Mouse (Mus musculus): ENCODE results near the gene Zfp451. TPM values are rescaled to one million over a fixed set of nuclear protein-coding genes. Genes with fewer than 3 reads are reported as not detected.

Gene Zfp451
- polyA plus RNA-seq, 1 experiment from 2014 or later: 25.5 TPM

DNA sequence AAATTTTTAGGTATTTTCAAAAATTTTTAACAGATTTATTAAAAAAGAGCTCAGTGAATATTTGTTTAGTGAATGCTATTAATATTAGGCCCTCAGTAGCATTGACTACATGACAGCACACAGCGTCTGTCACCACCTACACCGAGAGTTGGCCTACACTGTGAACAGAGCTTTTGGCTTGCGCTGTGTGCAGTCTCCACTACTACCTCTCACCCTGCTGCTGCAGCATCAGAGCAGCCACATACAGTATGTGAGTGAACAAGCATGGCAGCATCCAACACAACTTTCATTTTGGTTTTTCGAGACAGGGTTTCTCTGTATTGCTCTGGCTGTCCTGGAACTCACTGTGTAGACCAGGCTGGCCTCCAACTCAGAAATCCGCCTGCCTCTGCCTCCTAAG is 29.8 kb downstream of the Zfp451 start:
- CTCF ChIA-PET: interaction anchor here (1.2 kb wide), 1 partner anchor 23 kb away, joined by 4 read pairs; no protein-coding TSS in a partner anchor
- TF ChIP-seq CTCF (IDR thresholded peaks at IDR 0.05): no peak
- no peaks in the 10 kb centered on the region for H3K27me3 ChIP-seq
- ATAC-seq: no peak
- in situ Hi-C loops (cut with MboI; ENCODE audit: low pct_unique_long_range_greater_than_20kb): no loop called here
- DNase-seq (ENCODE audit: low read depth, low spot score): no peak
- POLR2A ChIA-PET: no interaction called here

DNA sequence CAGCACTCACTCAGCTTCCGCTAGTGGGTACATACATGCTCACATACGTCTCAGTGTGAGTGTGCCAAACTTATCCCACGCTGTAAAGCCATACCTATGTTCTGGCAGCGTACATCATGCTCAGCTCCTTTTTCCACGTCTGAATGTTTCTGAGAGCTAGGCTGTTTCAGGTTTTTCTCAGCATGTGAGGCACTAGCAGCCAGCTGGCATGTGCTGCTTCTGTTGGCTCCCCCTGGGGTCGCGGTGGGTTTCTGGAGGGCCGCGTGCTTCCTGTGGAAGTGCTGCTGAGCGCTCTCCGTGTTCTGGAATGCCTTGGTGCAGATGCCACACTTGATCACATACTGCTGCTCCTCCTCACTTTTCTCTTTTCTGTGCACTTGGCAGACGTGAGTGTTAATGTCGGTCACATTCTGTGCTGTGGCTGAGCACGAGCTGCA is 38.2 kb downstream of the Zfp451 start:
- TF ChIP-seq CTCF (IDR thresholded peaks at IDR 0.05): no peak
- CTCF ChIA-PET: interaction anchor here (1.6 kb wide), 1 partner anchor 113 kb away, joined by 3 read pairs; no protein-coding TSS in a partner anchor
- DNase-seq (ENCODE audit: low read depth, low spot score): no peak
- no peaks in the 10 kb centered on the region for H3K27me3 ChIP-seq
- ATAC-seq: no peak
- in situ Hi-C loops (cut with MboI; ENCODE audit: low pct_unique_long_range_greater_than_20kb): no loop called here
- POLR2A ChIA-PET: no interaction called here

DNA sequence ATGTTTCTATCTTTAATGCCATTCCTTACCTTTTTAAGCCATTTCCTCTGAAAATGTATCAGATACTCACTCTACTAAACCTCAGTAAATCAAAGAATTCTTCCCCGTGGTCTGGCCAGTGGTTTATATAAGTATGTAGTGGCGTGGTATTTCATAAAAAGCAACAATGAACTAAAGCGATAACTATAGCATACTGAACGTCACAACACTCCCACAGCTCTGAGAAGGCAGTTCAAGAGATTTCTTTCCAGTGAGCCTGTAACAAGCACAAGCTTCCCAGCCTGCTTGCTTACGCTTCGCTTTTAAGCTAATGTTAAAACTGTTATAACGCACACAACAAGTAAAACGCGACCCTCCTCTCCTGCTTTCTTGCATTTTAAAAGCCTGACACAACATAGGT is 42.3 kb downstream of the Zfp451 start:
- ATAC-seq: no peak
- in situ Hi-C loops (cut with MboI; ENCODE audit: low pct_unique_long_range_greater_than_20kb): loop anchor here (25.0 kb wide), 1 partner anchor 1065 kb away; the partner anchor contains the start of genes Fam168b and Plekhb2
- H3K27me3 ChIP-seq: no peaks in the 10 kb centered on the region
- CTCF ChIA-PET: no interaction called here
- POLR2A ChIA-PET: no interaction called here
- no peak for TF ChIP-seq CTCF (IDR thresholded peaks at IDR 0.05)
- DNase-seq (ENCODE audit: low read depth, low spot score): no peak

DNA sequence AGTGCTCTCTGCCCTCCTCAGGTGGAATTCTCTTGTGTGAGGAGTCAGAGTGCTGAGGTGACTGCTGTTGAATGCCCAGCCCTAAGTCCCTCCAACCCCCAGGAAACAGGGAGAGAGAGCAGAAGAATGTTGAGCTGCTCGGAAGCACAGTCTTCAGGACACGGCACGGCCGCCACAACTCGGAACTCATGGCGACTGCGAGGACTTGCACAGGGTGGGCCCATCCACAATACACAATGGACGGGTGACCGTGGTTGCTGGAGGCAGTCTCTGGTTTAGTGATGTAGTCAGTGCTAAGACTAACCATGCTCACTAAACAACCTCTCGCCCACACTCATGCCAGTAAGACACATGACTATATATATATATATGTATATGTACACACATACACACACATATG is 42.8 kb downstream of the Zfp451 start:
- in situ Hi-C loops (cut with MboI; ENCODE audit: low pct_unique_long_range_greater_than_20kb): loop anchor here (25.0 kb wide), 1 partner anchor 1066 kb away; the partner anchor contains the start of genes Fam168b and Plekhb2
- CTCF ChIA-PET: interaction anchor here (1.0 to 1.8 kb wide), 3 partner anchors 12 to 20 kb away, joined by 3 to 6 read pairs (median 3); partner anchors contain the start of gene Bag2

GRCm38 (mm10) chr1:33768827-33769226 is 45.6 kb downstream of the Zfp451 start:
- ATAC-seq: no peak

More for the DNA sequence above, 42.8 kb downstream of the Zfp451 start:
- DNase-seq (ENCODE audit: low read depth, low spot score) (no peak), ATAC-seq (no peak)
- POLR2A ChIA-PET: no interaction called here
- H3K27me3 ChIP-seq: no peaks in the 10 kb centered on the region
- TF ChIP-seq CTCF (IDR thresholded peaks at IDR 0.05): no peak

DNA sequence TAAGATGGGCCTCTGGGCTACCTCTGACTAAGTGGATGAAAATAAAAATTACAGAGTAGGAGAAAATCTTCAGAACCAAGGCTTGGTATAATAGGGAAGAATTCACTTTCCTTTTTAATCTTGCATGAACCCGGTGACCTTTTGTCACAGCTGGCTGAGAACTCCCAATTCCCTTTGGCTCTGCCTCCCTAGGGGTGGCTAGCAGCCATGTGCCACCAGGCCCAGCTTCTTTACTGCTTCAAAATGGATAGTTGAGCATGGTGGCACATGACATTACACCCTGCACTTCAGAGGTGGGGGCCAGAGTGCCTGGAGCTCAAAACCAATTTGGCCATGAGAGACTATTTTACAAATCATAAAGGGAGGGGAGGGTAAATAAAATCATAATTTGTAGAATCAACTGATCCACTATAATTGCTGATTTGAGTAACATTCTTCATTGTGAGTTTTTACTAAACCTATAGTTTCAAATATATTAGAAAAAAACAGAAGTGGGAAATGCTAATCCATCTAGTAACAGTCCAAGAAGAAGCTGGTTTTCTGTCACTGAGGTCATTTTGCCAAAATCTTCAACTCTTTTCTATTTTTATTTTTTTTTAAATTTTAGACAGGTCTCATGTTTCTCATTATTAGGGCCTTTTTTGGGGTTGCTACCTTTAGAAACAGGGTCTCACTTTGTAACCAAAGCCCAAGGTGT is 46.2 kb downstream of the Zfp451 start:
- H3K27me3 ChIP-seq: no peaks in the 10 kb centered on the region
- CTCF ChIA-PET: interaction anchor here (0.8 to 1.7 kb wide), 3 partner anchors 13 to 95 kb away, joined by 3 to 4 read pairs (median 3); no protein-coding TSS in a partner anchor
- no peak for DNase-seq (ENCODE audit: low read depth, low spot score)
- in situ Hi-C loops (cut with MboI; ENCODE audit: low pct_unique_long_range_greater_than_20kb): loop anchor here (25.0 kb wide), 1 partner anchor 1069 kb away; the partner anchor contains the start of genes Fam168b and Plekhb2
- TF ChIP-seq CTCF (IDR thresholded peaks at IDR 0.05): no peak
- POLR2A ChIA-PET: interaction anchor here (1.2 kb wide), 1 partner anchor 14 kb away, joined by 4 read pairs; no protein-coding TSS in a partner anchor
- ATAC-seq: no peak

More at GRCm38 (mm10) chr1:33768827-33769226, 45.6 kb downstream of the Zfp451 start:
- H3K27me3 ChIP-seq: no peaks in the 10 kb centered on the region
- DNase-seq (ENCODE audit: low read depth, low spot score): no peak
- ChIA-PET CTCF (interaction anchor here (0.8 to 1.7 kb wide), 3 partner anchors 14 to 96 kb away, joined by 3 to 4 read pairs (median 3); no protein-coding TSS in a partner anchor), POLR2A (no interaction called here)
- in situ Hi-C loops (cut with MboI; ENCODE audit: low pct_unique_long_range_greater_than_20kb): loop anchor here (25.0 kb wide), 1 partner anchor 1068 kb away; the partner anchor contains the start of genes Fam168b and Plekhb2
- no peak for TF ChIP-seq CTCF (IDR thresholded peaks at IDR 0.05)

- in situ Hi-C loops (cut with MboI; ENCODE audit: low pct_unique_long_range_greater_than_20kb): loop anchor here (25.0 kb wide), 1 partner anchor 1070 kb away; the partner anchor contains the start of genes Fam168b and Plekhb2
- POLR2A ChIA-PET: no interaction called here
- DNase-seq (ENCODE audit: low read depth, low spot score) (no peak), ATAC-seq (no peak)
- TF ChIP-seq CTCF (IDR thresholded peaks at IDR 0.05): no peak
- H3K27me3 ChIP-seq: no peaks in the 10 kb centered on the region
- CTCF ChIA-PET: interaction anchor here (0.7 kb wide), 1 partner anchor 35 kb away, joined by 4 read pairs; no protein-coding TSS in a partner anchor
These were observed 47.6 kb downstream of the Zfp451 start for GRCm38 (mm10) chr1:33766520-33767508.

GRCm38 (mm10) chr1:33765468-33766080 is 48.8 kb downstream of the Zfp451 start:
- DNase-seq (ENCODE audit: low read depth, low spot score) (no peak), ATAC-seq (no peak)
- POLR2A ChIA-PET: no interaction called here
- in situ Hi-C loops (cut with MboI; ENCODE audit: low pct_unique_long_range_greater_than_20kb): loop anchor here (25.0 kb wide), 1 partner anchor 1072 kb away; the partner anchor contains the start of genes Fam168b and Plekhb2
- CTCF ChIA-PET: interaction anchor here (2.5 kb wide), 1 partner anchor 17 kb away, joined by 8 read pairs; no protein-coding TSS in a partner anchor
- TF ChIP-seq CTCF (IDR thresholded peaks at IDR 0.05): no peak
- no peaks in the 10 kb centered on the region for H3K27me3 ChIP-seq

GRCm38 (mm10) chr1:33763826-33764225 is 50.6 kb downstream of the Zfp451 start:
- POLR2A ChIA-PET: no interaction called here
- DNase-seq (ENCODE audit: low read depth, low spot score) (no peak), ATAC-seq (no peak)

More at GRCm38 (mm10) chr1:33763826-33764225, 50.6 kb downstream of the Zfp451 start:
- in situ Hi-C loops (cut with MboI; ENCODE audit: low pct_unique_long_range_greater_than_20kb): loop anchor here (25.0 kb wide), 1 partner anchor 1073 kb away; the partner anchor contains the start of genes Fam168b and Plekhb2
- CTCF ChIA-PET: interaction anchor here (2.5 kb wide), 1 partner anchor 19 kb away, joined by 8 read pairs; no protein-coding TSS in a partner anchor
- no peaks in the 10 kb centered on the region for H3K27me3 ChIP-seq
- TF ChIP-seq CTCF (IDR thresholded peaks at IDR 0.05): no peak
